Mouse (Mus musculus) midbrain, embryonic 16.5 days (tissue): ENCODE measurements around the gene Tmem8. TPM values are rescaled to one million over a fixed set of nuclear protein-coding genes. Genes with fewer than 3 reads are reported as not detected.

Experiments used
- ATAC-seq: fragments of 200-750 bp; cut with Nextera tagmentation; 2 replicates; pipeline ENCODE4 v1.8.0; 2017; ENCODE audit warnings: moderate TSS enrichment
- H3K27ac ChIP-seq: fragments of 300-500 bp; sonication (generic); 2 replicates; pipeline ENCODE4 v1.5.1; 2014; ENCODE audit warnings: mild to moderate bottlenecking, low read length, mixed read lengths
- H3K27me3 ChIP-seq: fragments of 300-500 bp; sonication (generic); 2 replicates; pipeline ENCODE4 v1.6.1; 2014; ENCODE audit warnings: low read depth, low read length, mixed read lengths; ENCODE audit not compliant: control insufficient read depth, insufficient read depth
- H3K36me3 ChIP-seq: fragments of 300-500 bp; sonication (generic); 2 replicates; pipeline ENCODE4 v1.6.1; 2014; ENCODE audit warnings: mild to moderate bottlenecking, low read length, moderate library complexity, mixed read lengths; ENCODE audit not compliant: control insufficient read depth, insufficient read depth
- H3K4me1 ChIP-seq: fragments of 300-500 bp; sonication (generic); 2 replicates; pipeline ENCODE4 v1.6.1; 2014; ENCODE audit warnings: mild to moderate bottlenecking, low read length, mixed read lengths; ENCODE audit not compliant: control insufficient read depth, insufficient read depth
- H3K4me2 ChIP-seq: fragments of 300-500 bp; sonication (generic); 2 replicates; pipeline ENCODE4 v1.6.1; 2014; ENCODE audit warnings: mild to moderate bottlenecking, low read length, mixed read lengths
- H3K4me3 ChIP-seq: fragments of 300-500 bp; sonication (generic); 2 replicates; pipeline ENCODE4 v1.5.1; 2014; ENCODE audit warnings: low read depth, mild to moderate bottlenecking, low read length, moderate library complexity, mixed read lengths
- H3K9ac ChIP-seq: fragments of 300-500 bp; sonication (generic); 2 replicates; pipeline ENCODE4 v1.6.1; 2014; ENCODE audit warnings: low read depth, low read length, mixed read lengths
- H3K9me3 ChIP-seq: fragments of 300-500 bp; sonication (generic); replicated peaks from 2 replicates; pipeline ENCODE4 v1.6.1; 2014; ENCODE audit warnings: mild to moderate bottlenecking, low read length, mixed read lengths; ENCODE audit not compliant: control insufficient read depth, poor library complexity, severe bottlenecking
- WGBS: fragments of 180-500 bp; shearing (Covaris S2); extraction: QIAGEN DNeasy Blood & Tissue Kit; methylation state at CpG from one replicate; pipeline ENCODE4 v1.1.7; 2014; 5-methylcytosine and 5-hydroxymethylcytosine counted together
- polyA plus RNA-seq: library from polyadenylated mRNA; unstranded; fragments of >200 nt; fragmentation: Nextera tagmentation; extraction: Ambion mirVana; gene quantifications from 2 replicates; pipeline ENCODE4 v1.2.1, GENCODE M21; 2015

Tmem8 gene
- polyA plus RNA-seq, 1 experiment from 2014 or later: 3.8 TPM

DNA sequence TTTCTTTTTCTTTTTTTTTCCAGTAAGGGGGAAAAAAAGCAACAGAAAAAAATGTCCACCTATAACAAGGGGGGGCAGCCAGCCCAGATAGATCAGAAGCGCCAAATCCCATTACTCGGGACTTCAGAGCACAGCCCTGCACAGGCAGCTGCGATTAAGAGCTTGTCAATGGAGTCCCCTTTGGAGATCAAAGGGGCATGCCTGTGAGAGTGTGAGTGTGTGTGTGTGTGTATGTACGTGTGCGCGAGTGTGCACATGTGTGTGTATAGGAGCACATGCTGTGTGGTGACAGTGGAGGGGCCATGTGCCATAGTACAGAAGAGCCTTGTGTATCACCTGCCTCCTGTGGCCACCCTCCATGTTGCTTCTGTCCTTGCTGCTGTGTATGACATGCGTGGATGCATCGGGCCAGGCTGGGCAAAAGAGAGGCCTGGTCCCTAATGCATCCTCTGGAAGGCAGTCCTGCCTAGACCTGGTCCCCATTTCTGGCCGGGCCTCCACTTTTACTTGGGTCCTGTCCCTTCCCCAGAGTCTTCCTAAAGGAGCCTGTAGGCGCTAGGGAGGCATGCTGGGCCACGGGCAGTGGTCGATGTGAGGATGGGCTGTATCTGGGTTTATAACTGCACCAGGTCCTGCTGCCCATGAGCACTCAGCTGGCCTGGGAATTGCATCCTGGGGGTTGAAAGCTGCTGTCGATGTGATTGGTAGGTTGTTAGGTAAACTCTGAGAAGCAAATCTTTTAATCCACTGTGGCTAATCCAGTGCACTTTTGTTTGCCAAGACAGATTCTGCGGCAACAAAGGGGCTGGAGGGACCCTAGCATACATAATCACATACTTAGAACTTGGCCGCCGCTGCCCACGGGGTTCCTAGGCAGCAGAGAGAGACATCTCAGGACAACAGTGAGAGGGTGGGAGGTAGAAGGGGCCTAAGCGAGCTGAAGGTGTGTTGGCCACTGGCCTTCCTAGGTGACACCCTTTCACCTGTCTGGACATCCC lies 19.1 kb downstream of the Tmem8 start:
- peak; percentile 47; the same call in 1 of the 2 replicates for ATAC-seq
- 31% methylated on average over 18 of the region's 18 CpGs for WGBS
- Histone ChIP-seq H3K4me1 (peaks cover 16% of the 10 kb centered on the region), H3K9me3 (no peaks in the 10 kb centered on the region), H3K4me3 (peak overlapping the region; percentile 44), H3K36me3 (peaks cover 12% of the 10 kb centered on the region), H3K27me3 (no peaks in the 10 kb centered on the region), H3K9ac (peak overlapping the region; percentile 72), H3K27ac (peak overlapping the region; percentile 82), H3K4me2 (peak overlapping the region; percentile 75)

DNA sequence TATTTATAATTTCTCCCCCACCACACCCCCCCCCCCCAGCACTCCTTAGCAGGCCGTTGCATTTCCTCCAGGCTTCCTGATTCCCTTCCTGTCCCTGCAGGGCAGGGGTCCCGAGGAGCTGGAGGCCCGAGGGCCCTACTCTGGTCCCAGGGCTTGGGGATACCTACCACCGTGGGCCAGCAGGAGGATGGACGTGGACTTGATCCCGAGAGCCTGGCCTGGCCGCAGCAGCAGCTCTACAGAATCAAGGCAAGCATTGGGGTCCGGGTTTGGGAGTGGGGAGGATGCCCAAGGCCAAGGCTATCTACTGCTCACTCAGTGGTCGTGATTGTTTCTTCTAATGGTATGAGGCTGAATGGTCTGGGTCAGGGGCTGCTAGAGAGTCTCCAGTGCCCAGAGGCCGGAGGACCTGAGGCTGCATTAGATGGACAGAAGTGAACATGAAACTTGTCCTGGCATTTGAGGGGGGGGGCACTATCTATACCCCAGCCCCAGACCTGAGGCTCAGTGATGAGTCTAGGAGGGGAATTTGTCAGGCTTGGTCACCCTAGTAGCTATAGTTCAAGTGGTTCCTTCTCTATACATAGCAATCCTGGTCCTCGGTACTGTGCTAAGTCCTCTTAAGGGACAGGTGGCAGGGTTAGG lies 24.1 kb downstream of the Tmem8 start:
- no peak overlapping the region for H3K27ac ChIP-seq
- 89% methylated on average over 11 of the region's 11 CpGs for WGBS
- H3K36me3 ChIP-seq: no peaks in the 10 kb centered on the region
- no peaks in the 10 kb centered on the region for H3K27me3 ChIP-seq
- no peaks in the 10 kb centered on the region for H3K9me3 ChIP-seq
- H3K4me3 ChIP-seq: no peak overlapping the region
- H3K4me1 ChIP-seq: peaks cover 42% of the 10 kb centered on the region
- H3K9ac ChIP-seq: no peak overlapping the region
- ATAC-seq: no peak
- no peak overlapping the region for H3K4me2 ChIP-seq

DNA sequence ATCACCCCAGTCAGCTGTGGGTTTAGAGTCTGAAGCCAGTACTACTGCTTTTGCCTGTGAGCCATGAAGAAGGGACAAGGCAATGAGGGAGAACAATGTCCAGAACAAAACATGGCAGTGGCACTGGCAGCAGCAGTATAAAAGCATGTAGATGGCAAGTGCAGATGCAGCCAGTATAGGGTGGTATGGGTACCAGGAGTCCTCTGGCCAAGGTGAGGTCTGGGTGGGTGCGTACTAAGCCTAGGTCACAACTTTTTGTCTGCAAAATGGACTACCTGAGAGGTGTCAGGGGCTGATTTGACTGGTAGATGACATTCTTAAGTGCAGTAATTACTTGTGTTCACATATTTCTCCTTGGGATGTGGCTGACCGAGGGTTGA lies 24.6 kb downstream of the Tmem8 start:
- Histone ChIP-seq H3K27ac (peak overlapping the region; percentile 43), H3K9me3 (no peaks in the 10 kb centered on the region), H3K27me3 (no peaks in the 10 kb centered on the region), H3K4me1 (peaks cover 39% of the 10 kb centered on the region), H3K4me2 (peak overlapping the region; percentile 86), H3K4me3 (peak overlapping the region; percentile 95), H3K9ac (0 out of 2 replicates have a peak overlapping the region, but pooled peaks have one; percentile 98), H3K36me3 (no peaks in the 10 kb centered on the region)
- 69% methylated on average over 2 of the region's 2 CpGs for WGBS
- 0 out of 2 replicates have a peak, but pooled peaks have one; percentile 4 for ATAC-seq

DNA sequence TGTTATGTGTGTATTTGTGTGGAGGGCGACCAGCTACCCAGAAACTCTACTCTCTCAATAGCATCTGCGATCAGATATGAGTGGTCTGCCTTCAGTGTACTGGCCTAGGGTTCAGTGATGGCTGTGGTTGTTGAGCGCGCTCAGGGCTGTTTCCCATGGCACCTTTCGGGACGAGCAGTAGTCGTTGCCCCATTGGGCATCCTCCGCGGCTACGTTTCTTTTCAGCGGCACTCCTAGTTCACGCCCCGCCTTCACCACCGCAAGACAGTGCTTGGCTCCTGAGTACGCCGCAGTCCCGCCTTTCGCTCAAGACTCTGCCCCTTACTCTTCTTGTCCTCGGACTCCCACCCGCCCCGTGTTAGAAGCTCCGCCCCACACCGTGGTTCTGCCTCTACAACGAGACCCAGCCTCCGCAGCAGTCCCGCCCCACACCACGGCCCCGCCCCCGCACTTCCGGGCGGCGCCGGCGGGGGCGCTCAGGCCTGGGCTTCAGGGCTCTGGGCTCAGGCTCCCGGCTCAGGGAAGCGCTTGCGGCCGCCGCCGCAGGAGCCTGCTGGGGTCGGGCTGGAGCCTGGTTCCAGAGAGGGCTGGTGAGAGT lies 25.2 kb downstream of the Tmem8 start, which contains the start of gene Axin1:
Gene Axin1, plus strand, starts transcription at position 450 of the 598 bp plus-strand sequence.
- Histone ChIP-seq H3K27ac (peak within 1 kb of the TSS; percentile 90), H3K27me3 (no peaks in the 10 kb centered on the region), H3K9me3 (no peaks in the 10 kb centered on the region), H3K9ac (peak within 1 kb of the TSS; percentile 98), H3K36me3 (peaks cover 3% of the 10 kb centered on the region), H3K4me3 (peak within 1 kb of the TSS; percentile 95), H3K4me1 (peaks cover 34% of the 10 kb centered on the region), H3K4me2 (peak within 1 kb of the TSS; percentile 86)
- WGBS: under 1% methylated on average over 42 of the region's 42 CpGs
- ATAC-seq: peak; percentile 96

DNA sequence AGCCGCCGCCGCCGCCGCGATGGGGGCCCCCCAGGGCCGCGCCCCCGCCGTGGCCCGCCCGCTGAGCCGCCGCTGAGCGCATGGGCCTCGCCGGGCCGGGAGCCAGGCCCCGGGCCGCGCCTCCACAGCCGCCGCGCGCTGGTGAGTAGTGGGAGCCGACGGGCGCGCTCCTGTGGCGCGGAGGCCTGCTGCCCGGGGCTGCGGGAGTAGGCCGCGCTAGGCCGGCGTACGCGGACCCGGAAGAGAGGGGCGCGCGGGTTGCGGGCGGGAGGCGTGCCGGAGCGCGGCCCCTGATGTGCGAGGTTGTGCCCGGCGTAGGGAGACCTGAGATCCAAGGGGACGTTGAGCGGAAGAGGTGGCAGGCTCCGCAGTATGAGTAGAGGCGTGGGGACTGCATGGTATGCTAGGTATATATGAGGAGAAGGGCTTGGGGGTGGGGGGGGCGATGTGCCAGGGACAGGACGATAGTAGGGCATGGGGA lies 25.8 kb downstream of the Tmem8 start:
- WGBS: under 1% methylated on average over 50 of the region's 58 CpGs
- peak overlapping the region; percentile 98 for H3K9ac ChIP-seq
- H3K9me3 ChIP-seq: no peaks in the 10 kb centered on the region
- peak; percentile 74 for ATAC-seq
- peaks cover 8% of the 10 kb centered on the region for H3K36me3 ChIP-seq
- H3K4me3 ChIP-seq: peak overlapping the region; percentile 95
- H3K27ac ChIP-seq: peak overlapping the region; percentile 90
- peaks cover 32% of the 10 kb centered on the region for H3K4me1 ChIP-seq
- H3K4me2 ChIP-seq: peak overlapping the region; percentile 86
- no peaks in the 10 kb centered on the region for H3K27me3 ChIP-seq

DNA sequence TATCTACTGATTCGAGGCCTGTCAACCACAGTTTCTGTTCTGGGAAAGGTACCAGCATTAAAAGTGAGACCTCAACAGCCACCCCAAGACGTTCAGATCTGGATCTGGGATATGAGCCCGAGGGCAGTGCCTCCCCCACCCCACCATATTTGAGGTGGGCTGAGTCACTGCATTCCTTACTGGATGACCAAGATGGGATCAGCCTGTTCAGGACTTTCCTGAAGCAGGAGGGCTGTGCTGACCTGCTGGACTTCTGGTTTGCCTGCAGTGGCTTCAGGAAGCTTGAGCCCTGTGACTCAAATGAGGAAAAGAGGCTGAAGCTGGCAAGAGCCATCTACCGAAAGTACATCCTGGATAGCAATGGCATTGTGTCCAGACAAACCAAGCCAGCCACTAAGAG lies 29.7 kb downstream of the Tmem8 start:
- Histone ChIP-seq H3K4me3 (no peak overlapping the region), H3K4me2 (no peak overlapping the region), H3K27me3 (no peaks in the 10 kb centered on the region), H3K27ac (no peak overlapping the region), H3K36me3 (peaks cover 16% of the 10 kb centered on the region), H3K9ac (no peak overlapping the region), H3K4me1 (peaks cover 25% of the 10 kb centered on the region), H3K9me3 (no peaks in the 10 kb centered on the region)
- no peak for ATAC-seq
- 94% methylated on average over 4 of the region's 4 CpGs for WGBS

DNA sequence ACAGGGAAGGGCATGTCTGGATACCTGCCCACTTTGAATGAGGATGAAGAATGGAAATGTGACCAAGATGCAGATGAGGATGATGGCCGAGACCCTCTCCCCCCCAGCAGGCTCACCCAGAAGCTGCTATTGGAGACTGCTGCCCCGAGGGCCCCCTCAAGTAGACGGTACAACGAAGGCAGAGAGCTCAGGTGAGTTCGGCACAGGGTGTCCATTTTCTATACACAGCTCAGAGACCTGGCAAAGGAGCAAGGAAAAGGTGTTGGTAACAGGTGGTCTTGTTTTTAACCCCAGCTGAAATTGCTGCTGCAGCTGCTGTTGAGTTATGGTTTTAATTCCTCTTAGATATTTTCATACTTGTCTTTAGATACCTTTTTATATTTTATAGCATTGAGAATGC lies 30.3 kb downstream of the Tmem8 start:
- peaks cover 22% of the 10 kb centered on the region for H3K4me1 ChIP-seq
- no peak overlapping the region for H3K9ac ChIP-seq
- no peak for ATAC-seq
- H3K36me3 ChIP-seq: peaks cover 16% of the 10 kb centered on the region
- no peak overlapping the region for H3K4me3 ChIP-seq
- H3K9me3 ChIP-seq: no peaks in the 10 kb centered on the region
- H3K4me2 ChIP-seq: no peak overlapping the region
- H3K27me3 ChIP-seq: no peaks in the 10 kb centered on the region
- H3K27ac ChIP-seq: no peak overlapping the region
- 97% methylated on average over 5 of the region's 5 CpGs for WGBS

DNA sequence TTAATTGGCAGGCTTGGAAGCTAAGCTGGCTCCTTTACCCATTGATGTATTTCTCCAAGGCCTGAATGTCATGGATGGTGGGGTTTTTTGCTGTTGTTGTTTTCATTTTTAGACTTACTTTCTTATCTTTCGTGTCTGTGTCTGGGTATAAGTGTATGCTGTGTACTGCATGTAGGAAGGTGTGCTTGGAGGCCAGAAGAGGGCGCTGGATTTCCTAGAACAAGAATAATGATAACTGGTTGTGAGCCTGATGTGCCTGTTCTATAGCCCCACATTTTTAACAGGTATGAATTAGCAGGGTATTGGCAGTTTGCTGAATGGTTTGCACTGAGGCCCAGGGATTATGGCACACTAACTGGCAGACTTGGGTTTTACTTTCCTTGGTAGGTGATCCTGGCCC lies 36.0 kb downstream of the Tmem8 start:
- ATAC-seq: no peak

More for the DNA sequence above, 36.0 kb downstream of the Tmem8 start:
- Histone ChIP-seq H3K27me3 (no peaks in the 10 kb centered on the region), H3K9ac (no peak overlapping the region), H3K36me3 (peaks cover 13% of the 10 kb centered on the region), H3K4me2 (no peak overlapping the region), H3K4me3 (no peak overlapping the region), H3K9me3 (no peaks in the 10 kb centered on the region), H3K27ac (no peak overlapping the region), H3K4me1 (no peaks in the 10 kb centered on the region)
- 78% methylated on average over 2 of the region's 2 CpGs for WGBS
